Mouse (Mus musculus) left cerebral cortex, postnatal 25 days (tissue): ENCODE results near the gene Ctsg. TPM values are rescaled to one million over a fixed set of nuclear protein-coding genes. Genes with fewer than 3 reads are reported as not detected.
"Not testable (repeated sequence)": the region's sequence is repeated elsewhere in the genome, so short reads cannot be mapped to it uniquely, and the experiment has no call there.

ENCODE experiments used
- DNase-seq, 2 experiments: peaks; one replicate each; pipeline ENCODE4 v3.0.0; 2022; ENCODE audit warnings: low spot score in 2 of 2, mixed read lengths in 1 of 2
- intact Hi-C: fragments of 180-260 bp; cut with DNase I; formaldehyde crosslinking; loops from one replicate; pipeline ENCODE4 v1.15.1; 2025
- total RNA-seq, 2 experiments: library from RNA; stranded (reverse); gene quantifications; 2 replicates each; pipeline ENCODE4 v1.2.3; 2021

Ctsg gene
- total RNA-seq, result not detected

DNA sequence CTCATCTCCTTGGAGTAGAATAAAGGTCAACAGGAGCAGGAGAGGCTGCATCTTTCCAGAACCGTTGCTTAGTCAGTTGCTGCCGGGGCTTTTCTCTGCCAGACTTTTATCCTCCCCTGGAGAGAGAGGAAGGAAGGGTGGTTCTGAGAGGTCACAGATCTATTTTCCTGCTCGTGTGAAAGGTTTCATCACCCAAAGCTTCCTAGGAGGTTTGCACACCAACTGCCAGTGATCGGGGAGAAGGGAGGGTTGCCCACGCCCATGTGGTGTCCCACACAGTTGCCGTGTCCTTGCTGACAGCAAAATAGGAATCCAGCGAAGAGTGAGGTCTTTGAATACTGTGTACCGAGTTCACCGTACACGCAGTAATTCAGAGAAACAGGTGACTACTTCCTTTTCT is at the start of gene Ctsg:
Gene Ctsg (minus strand): TSS at position 189 of the 400 bp plus-strand sequence.
- no peak for DNase-seq
- intact Hi-C loops, result no loop called here

- intact Hi-C loops, DNase-seq: not testable (repeated sequence)
Observed at GRCm38 (mm10) chr14:56133675-56134074, 31.3 kb upstream of the Ctsg start.

GRCm38 (mm10) chr14:56132508-56132907 is 30.1 kb upstream of the Ctsg start, which contains the start of gene Gzmd:
Gene Gzmd, minus strand, starts transcription at chr14:56132608.
- intact Hi-C loops, result not testable (repeated sequence)

GRCm38 (mm10) chr14:56128341-56128740 is 26.0 kb upstream of the Ctsg start:
- intact Hi-C loops, result no loop called here
- no peak for DNase-seq

More at GRCm38 (mm10) chr14:56132508-56132907, 30.1 kb upstream of the Ctsg start, which contains the start of gene Gzmd:
- DNase-seq, result not testable (repeated sequence)

DNA sequence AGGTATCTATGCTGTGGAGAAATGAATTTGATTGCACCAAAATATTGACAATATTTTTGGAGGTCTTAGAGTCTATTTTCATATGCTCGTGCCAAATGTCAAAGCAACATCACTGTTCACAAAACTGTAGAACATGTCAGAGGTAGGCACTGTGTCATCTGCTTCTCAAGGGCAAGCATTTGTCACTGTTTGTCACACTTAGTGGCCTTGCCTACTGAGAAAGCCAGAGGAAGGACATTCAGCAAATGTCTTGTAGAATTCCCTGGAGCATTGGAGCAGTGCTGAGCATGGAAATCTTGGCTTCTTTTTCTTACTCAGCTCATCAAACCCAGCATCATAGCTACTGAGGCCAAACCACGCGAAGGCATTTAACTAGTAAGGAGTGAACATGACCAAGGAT is 21.1 kb upstream of the Ctsg start:
- no peak for DNase-seq
- intact Hi-C loops, result no loop called here

DNA sequence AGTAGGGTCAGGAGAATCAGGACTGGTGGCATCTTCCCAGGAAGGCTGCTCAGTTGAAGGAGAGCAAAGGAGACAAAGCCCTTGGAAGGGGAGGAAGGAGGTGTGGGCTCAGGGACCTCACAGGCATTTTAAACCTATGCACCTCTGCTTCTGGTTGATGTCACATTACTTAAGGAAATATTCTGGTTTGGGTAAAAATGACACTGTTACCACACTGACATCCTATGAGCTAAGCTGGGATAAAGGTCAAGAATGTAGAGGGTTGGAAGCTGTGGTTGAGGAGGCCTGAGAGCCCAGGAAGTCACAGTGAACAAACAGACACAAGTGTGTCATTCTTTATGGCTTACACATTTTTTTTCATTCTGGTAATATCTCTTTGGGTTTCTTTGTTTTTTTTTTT is 18.2 kb upstream of the Ctsg start, which contains the start of gene Gzme:
Gene Gzme (minus strand): TSS at position 101 of the 400 bp plus-strand sequence.
- DNase-seq, result no peak
- intact Hi-C loops, result no loop called here

DNA sequence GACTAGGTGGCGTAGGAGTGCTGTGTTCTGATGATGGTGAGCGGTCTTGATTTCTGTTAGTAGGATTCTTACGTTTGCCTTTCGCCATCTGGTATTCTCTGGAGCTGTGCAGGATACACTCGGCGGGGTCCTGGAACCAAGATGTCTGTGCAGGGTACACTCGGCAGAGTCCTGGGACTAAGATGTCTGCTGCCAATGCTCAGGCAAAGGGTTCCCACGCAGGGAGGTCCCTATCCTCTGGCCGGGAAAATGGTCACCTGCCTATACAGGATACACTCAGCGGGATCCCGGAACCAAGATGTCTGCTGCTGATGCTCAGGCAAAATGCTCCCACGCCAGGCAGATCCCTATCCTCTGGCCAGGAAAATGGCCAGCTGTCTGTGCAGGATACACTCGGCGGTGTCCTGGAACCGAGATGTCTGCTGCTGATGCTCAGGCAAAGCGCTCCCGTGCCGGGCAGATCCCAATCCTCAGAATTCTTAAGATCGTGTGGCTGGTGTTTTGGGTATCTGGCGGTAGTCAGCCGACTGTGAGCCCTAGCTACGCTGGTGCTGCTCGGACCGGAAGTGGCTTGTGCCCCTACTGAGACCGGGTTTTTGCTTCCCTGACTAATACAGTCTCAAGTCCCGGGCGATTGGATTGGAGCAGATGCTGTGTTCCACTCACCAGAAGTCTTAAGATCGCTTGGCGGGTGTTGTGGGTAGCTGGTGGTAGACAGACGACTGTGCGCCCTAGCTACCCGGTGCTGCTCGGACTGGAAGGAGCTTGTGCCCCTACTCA is 13.3 kb upstream of the Ctsg start:
- intact Hi-C loops, DNase-seq: not testable (repeated sequence)

DNA sequence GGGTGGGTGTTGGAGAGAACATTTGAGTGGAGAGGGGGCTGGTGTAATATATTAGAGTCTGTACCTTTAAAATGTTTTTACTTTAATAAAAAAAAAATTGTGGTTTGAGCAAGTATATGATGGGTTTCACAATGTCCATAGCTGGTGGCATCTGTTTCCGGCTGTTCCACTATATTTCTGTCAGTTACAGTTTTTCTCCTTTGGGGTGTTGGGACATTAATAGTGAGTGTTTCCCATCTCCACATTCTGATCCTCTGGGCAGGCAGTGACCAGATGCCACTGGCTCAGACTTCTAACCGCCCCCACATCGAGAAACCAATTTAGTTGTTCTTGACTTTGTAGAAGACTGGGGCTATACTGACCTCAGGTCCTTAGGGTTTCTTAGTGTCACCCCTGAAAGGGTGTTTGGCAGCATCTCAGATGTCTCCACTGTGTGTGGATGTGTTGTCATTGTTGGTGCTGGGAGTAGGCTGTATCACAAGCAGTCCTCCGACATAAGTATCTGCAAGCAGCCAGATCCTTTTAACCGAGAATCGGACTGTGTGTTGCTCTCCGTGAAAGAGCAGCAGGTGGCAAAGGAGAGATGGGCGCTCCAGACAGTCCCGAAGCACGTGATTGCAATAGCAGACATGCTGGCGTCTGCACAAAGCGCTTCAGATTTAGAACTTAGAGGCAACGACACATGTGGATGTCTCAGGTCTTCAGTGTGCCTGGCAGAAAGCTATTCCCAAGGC is 3.2 kb upstream of the Ctsg start:
- peak in 1 of 2 experiments; percentile 3 for DNase-seq
- intact Hi-C loops, result no loop called here

DNA sequence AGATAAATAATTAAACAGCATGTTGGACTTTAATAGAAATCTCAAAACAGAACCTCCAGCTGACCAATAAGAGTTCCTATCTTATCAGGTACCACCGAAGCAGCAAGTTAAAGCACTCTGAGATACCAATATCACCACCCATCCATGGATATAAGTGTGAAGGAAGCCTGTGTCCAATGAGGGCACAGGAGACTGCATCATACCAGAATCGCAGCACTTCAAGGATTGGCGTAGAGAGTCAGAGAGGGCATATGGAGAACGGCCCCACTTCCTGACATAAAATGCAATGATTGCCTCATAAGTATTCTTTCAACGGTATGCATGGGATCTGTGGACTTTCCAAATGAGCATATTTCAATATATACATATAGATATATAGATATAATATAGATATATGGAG is 2.6 kb upstream of the Ctsg start:
- DNase-seq, result no peak
- intact Hi-C loops, result no loop called here

- intact Hi-C loops, result no loop called here
- DNase-seq, result no peak
Observed at GRCm38 (mm10) chr14:56103452-56103851, 1.1 kb upstream of the Ctsg start.

DNA sequence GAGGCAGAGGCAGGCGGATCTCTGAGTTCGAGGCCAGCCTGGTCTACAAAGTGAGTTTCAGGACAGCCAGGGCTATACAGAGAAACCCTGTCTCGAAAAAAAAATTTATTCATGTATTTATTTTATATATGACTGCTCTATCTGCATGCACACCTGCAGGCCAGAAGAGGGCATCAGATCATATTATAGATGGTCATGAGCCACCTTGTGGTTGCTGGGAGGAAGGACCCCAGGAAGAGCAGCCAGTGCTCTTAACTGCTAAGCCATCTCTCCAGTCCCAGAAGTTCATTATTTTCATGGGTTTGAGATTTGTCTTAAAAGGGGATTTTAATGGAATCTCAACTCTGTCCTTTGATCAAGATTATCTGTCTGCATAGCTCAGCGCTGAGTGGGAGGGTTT is 3.4 kb downstream of the Ctsg start:
- intact Hi-C loops, result no loop called here
- DNase-seq, result peak in 1 of 2 experiments; percentile 18

GRCm38 (mm10) chr14:56097597-56097996 is 4.8 kb downstream of the Ctsg start:
- DNase-seq, result no peak
- intact Hi-C loops, result no loop called here

- intact Hi-C loops, result no loop called here
- DNase-seq, result no peak
Observed at GRCm38 (mm10) chr14:56093353-56093752, 9.0 kb downstream of the Ctsg start.

DNA sequence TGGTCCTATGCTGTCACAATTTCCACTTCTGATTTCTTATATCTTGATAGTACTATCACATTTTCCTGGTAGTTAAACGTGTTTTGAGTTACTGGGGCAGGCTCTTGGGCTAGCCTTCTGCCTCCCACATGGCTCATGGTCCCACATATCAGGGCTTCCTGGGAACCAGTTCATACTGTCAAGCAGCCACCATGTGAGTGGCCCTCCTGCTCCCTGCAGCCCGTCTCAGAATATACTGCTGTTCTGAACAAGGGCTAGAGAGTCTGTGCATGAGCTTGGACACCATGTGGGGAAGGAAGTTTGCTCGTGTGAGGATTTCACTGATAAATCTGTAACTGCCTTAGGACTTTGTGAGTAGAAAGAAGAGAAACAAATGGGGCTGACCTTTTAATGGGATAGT is 15.7 kb downstream of the Ctsg start:
- intact Hi-C loops, result no loop called here
- no peak for DNase-seq

- DNase-seq, result no peak
- intact Hi-C loops, result no loop called here
Observed at GRCm38 (mm10) chr14:56085167-56085566, 17.2 kb downstream of the Ctsg start, which contains the start of gene Mcpt8. Gene Mcpt8, minus strand, starts transcription at chr14:56085273.

DNA sequence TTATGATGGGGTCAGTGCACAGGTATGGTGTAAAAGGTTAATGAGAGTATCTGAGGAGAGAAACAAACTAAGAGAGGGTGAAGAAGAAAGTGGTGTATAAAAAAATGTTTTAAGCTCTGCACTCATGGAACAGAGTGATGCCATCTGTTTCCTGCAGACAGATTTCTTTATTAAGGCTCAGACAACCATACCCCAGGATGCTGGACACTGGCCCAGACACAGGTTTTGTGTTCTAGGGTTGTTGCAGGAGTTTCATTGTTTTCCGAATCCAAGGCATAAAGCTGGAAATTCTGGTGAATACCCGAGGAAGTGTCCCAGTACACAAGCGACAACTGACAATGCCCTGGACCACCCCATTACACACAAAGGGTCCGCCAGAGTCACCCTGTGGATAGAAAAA is 20.4 kb downstream of the Ctsg start:
- no peak for DNase-seq
- intact Hi-C loops, result no loop called here

DNA sequence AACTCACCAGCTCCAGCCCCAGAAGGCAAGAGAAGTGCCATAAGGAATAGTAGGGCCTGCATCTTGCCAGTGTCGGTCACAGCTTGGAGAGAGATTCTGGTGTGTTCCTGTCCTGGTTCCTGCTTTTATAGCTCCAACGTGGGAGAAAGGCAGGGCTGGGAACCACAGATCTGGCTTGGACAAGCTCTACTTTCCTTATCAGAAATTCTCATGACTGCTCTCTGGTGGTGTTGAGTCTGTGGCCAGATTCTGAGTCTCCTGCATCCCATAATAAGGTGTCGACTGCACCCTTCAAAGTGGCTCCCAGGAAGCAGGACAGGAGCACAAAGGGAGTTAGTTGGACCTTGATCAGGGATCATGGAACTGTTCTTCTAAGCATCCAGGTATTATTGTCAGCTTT is 40.2 kb downstream of the Ctsg start, which contains the start of gene Mcpt4:
Gene Mcpt4 (minus strand): TSS at position 101 of the 400 bp plus-strand sequence.
- intact Hi-C loops, result not testable (repeated sequence)

GRCm38 (mm10) chr14:56057722-56058121 is 44.7 kb downstream of the Ctsg start:
- no peak for DNase-seq
- intact Hi-C loops, result no loop called here

More for the DNA sequence above, 40.2 kb downstream of the Ctsg start, which contains the start of gene Mcpt4:
- DNase-seq, result not testable (repeated sequence)

DNA sequence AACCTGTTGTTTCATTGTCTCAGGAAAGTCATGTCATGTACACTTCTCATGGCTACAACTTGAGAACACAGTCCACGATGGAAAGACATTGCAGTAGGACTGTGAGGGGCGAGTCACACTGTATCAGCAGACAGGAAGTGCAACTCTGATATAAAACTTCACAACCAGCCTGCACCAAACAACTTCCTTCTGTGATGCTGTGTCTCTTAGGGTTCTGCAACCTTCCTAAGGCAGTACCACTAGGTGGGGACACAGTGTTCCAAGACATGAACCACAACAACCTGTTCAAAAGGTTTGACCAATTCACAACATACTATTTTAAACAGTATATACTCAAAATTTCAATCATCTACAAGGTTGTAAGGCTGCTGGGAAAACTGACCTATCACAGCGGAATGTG is 47.0 kb downstream of the Ctsg start:
- no peak for DNase-seq
- intact Hi-C loops, result no loop called here
